Mouse (Mus musculus): Measurements from ENCODE around the gene Spata3. TPM values are rescaled to one million over a fixed set of nuclear protein-coding genes. Genes with fewer than 3 reads are reported as not detected.
A peak's percentile ranks its signal among the peaks of the same experiment; 100 is the strongest.

Gene Spata3
- total RNA-seq, 2 experiments from 2014 or later = 0.35 to 1.3 TPM

DNA sequence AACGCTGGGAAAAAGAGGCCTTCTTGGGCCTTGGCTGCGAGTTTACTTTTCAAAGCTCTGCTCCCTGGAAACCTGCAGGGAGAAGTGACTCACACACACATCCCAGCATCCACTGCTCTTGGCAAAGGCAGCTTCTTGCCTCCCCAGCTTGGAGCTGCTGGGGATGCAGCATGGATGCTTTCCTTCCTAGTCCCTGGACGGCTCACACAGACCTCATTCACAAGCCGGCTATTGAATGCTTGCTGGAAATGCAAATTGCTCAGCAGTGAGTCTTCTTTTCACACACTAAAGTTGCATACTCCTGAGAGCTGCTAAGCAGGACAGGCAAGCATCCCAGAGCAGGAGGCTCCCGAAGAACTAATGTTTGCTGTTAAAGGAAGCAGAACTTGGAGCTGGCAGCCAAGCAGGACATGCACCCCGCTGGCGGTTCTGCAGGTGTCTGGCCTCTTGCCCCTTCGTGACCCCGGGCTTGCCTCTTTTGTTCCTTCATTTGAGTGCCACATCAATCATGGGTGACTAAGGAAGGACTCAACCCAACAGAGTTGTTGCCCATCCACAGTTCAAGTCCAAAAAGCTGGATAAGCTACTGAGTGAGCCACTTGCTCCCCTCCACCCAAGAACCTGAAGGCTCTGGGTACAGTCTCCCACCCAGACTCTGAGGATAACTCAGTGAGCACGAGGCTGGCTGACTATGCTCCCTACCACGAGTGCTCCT lies 15.8 kb downstream of the Spata3 start:
- DNase-seq = peak; percentile 71

DNA sequence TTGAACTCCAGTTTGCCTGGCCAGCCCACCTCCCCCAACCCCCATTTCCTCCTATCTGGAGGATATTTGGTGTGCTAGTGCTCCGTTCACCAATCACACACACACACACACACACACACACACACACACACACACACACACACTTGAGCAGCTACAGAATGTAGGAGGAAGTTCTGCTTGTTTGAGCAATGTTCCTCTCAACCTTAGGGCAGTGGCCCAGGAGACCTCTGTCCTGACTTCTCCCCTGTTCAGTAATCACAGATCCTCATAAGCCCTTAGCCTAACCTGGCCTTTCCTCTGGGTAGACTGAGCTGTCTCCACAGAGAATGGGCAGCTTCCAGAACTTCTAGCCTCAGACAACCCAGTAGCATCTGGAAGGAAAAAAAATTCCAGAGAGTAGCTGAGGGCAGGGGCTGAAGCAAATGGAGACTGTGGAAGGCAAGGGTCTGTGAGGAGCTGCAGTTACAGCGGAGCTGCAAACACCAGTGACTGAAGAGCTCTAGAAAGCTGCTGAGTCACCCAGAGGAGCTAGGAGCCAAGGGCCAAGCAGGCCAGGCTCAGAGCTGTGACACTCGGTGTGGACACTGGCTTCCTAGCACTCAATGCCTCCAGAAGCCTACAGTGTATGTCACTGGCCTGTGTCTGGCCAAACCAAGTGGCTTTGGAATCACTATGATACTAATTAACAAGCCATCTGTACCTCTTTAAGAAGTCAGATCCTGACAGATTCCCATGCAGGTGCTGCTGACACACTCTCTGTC lies 21.8 kb downstream of the Spata3 start:
- no peak for DNase-seq

GRCm38 (mm10) chr1:86040131-86040530 lies 23.5 kb downstream of the Spata3 start:
- no peak for DNase-seq

- DNase-seq = no peak
Observed at GRCm38 (mm10) chr1:86040817-86041216, 24.2 kb downstream of the Spata3 start.

- DNase-seq = no peak
Observed at GRCm38 (mm10) chr1:86045056-86045455, 28.4 kb downstream of the Spata3 start.

GRCm38 (mm10) chr1:86045848-86046805 lies 29.5 kb downstream of the Spata3 start, which contains the start of gene 2810459M11Rik:
Gene 2810459M11Rik, plus strand, starts transcription at chr1:86045863.
- peak; percentile 34 to 46 for DNase-seq

GRCm38 (mm10) chr1:86046833-86047563 lies 30.4 kb downstream of the Spata3 start:
- no peak for DNase-seq

- no peak for DNase-seq
Observed at GRCm38 (mm10) chr1:86048231-86048630, 31.6 kb downstream of the Spata3 start.

DNA sequence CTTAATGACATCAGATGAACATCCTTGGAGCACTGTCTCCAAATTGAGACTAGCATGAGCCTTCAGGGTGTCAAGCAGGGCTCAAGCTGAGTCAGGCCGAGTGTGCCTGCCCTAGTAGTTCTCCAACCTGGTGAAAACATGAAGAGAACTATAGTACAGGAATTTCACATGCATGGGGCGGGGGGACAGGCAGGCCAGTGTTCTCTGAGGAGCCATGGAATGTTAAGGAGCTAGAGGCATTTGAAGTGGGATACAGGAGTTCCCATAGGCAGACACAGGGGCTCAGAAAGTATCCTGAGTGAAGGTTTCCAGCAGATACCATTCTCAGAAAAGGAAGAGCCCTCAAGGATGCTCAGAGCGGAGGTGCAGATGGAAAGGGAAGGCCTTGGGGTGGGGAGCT lies 32.1 kb downstream of the Spata3 start:
- no peak for DNase-seq

DNA sequence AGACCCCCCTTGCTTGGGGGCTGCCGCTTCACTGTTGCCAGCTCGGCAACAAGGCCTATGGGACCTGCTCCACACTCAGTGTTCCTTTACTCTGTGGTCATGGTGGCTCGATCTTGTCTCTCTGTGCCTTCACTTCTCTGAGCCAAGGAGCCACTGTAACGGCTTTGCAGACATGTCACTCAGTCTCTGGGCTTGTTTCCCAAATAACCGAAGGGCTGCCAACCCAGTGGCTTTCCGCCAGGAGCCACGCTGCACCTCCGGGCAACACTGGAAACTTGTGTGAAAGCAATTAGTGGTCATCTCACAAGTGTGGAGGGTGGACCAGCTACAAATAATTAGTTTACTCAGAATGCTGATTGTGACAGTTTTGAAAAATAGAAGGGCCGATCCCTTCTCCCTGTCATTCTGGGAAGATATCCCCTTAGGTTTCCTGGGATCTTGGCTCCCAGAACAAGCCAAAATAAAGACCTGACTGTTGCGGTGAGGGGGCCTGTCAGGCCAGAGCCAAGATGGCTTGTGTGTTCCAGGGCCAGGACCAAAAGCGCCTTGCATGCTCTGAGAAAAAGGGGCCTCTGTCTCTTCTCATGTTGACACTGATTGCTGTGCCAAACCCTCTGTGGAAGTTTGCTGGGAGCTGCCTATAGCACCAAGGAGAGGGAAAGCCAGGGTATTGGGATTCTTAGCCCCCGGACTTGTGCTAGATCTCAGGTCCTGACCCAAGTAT lies 36.7 kb downstream of the Spata3 start:
- DNase-seq = peak; percentile 73 to 79

- DNase-seq = no peak
Observed at GRCm38 (mm10) chr1:86054943-86055342, 38.3 kb downstream of the Spata3 start.

- DNase-seq = no peak
Observed at GRCm38 (mm10) chr1:86056284-86056683, 39.7 kb downstream of the Spata3 start.

- peak; percentile 90 to 92 for DNase-seq
Observed at GRCm38 (mm10) chr1:86058856-86059769, 42.5 kb downstream of the Spata3 start.

DNA sequence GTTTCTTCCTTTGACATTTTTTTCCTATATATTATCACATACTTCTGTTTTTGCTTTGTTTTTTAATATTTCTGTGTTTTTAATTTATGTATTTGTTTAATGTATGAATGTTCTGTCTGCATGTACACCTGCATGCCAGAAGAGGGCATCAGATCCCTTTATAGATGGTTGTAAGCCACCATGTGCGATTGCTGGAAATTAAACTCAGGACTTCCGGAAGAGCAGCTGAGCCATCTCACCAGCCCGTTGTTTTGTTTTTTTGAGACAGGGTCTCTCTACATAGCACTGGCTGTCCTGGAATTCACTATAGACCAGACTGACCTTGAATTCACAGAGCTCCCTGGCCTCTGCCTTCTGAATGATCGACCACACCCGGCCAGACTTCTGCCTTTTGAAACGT lies 45.9 kb downstream of the Spata3 start:
- no peak for DNase-seq

- peak; percentile 86 to 89 for DNase-seq
Observed at GRCm38 (mm10) chr1:86064271-86064991, 47.8 kb downstream of the Spata3 start, which contains the start of gene Psmd1. Gene Psmd1, plus strand, starts transcription at chr1:86064387.

DNA sequence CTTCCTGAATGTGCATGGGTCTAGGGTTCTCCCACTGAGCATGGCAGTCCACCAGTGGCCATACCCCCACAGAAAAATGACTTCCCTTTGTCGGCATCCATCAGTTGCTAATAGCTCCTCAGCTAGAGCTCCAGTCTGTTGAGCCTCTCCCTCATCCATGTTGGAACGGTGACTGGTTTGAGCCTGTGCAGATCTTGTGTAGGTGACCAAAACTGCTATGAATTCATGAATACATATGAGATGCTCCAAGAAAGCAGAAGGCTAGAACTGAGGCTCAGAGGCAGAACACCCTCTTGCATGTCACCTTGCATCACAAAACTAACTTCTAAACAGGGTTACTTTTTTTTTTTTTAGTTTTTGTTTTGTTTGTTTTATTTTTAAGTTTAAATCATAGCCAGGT lies 59.9 kb downstream of the Spata3 start:
- DNase-seq = no peak

Data from layer of hippocampus, postnatal 36 days (tissue).